Mouse (Mus musculus) adrenal gland, adult 10 weeks (tissue): ENCODE results near the gene C1qtnf6. TPM values are rescaled to one million over a fixed set of nuclear protein-coding genes. Genes with fewer than 3 reads are reported as not detected.

ENCODE experiments used
- polyA plus RNA-seq: library from polyadenylated mRNA; stranded (reverse); fragments of 350-450 nt; fragmentation: Illumina TruSeq; extraction: RNeasy Lipid Tissue Mini Kit (QIAGEN cat#74804); gene quantifications from one replicate; pipeline ENCODE4 v1.2.3, GENCODE M21; 2014; ENCODE audit warnings: low read depth, low replicate concordance

The C1qtnf6 gene
- polyA plus RNA-seq, result 14.9 TPM

DNA sequence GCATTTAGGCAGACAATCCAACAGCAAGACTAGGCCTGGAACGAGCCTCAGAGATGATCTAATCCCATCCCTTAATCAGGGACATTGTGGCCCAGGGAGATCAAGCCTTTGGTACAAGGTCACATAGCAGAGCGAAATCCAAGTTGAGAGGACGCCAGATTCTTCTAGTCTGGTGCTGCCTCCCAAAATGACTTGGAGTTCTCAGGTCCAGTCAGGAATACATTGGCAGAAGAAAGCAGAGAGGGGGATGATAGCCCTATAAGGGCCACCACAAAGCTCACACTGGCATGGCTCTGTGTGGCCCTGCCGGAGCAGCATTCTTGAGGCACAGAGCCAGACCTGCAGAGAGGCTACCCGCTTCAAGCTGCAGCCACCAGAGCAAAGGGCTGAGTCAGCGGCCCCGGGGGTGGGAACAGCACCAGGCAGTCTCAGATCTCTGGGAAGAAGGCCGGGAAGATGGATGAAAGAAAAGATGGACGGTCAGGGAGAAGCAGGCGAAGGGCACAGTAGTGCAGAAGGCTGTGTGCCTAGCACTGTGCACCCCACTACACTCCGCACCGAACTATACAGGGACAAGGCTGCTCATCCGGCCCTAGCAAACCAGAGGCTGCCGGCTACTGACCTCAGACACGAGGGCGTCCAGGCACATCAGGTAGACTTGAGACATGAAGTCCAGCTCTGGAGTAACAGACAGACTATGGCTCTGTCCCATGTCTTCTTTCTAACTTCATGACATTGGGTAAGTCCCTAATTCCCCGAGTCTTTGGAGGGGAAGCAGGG is at the start of gene C1qtnf6:
Gene C1qtnf6 (minus strand): TSS at position 746 of the 780 bp plus-strand sequence.

DNA sequence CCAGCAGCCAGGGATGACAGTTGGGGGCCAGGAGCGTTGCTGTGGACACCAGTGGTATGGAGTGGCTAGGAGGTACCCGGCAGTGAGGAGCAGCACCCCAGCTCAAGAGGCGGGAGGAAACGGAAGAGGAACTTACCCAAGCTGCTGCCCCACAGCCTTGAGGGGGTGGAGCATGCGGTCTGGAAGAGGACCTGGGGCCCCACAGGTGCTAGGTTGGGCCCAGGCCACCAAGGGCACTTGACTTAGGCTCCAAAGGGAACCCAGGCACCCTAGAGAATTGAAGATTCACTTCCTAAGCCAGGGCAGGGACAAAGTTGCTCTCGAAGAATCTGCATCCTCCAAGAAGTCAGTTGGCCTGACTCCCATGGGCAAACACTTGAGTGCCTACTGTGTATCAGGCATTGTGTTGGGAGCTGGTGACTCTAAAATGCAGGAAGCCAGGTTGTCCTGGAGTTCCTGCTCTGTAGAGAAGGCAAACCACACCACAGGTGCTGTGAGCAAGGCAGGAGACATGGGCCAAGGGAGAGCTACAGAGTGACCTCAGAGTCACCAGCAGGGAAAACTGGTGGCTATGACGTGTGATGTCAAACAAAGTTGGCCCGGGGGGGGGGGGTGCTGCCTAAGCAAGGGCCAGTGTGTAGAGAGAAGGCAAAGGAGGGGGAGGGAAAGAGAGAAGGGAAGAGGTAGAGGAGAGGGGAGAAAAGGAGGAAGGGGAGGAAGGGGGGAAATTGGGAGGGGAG is 41.6 kb upstream of the C1qtnf6 start, which contains the start of gene Rac2:
Gene Rac2 (minus strand): TSS at position 126 of the 740 bp plus-strand sequence.

DNA sequence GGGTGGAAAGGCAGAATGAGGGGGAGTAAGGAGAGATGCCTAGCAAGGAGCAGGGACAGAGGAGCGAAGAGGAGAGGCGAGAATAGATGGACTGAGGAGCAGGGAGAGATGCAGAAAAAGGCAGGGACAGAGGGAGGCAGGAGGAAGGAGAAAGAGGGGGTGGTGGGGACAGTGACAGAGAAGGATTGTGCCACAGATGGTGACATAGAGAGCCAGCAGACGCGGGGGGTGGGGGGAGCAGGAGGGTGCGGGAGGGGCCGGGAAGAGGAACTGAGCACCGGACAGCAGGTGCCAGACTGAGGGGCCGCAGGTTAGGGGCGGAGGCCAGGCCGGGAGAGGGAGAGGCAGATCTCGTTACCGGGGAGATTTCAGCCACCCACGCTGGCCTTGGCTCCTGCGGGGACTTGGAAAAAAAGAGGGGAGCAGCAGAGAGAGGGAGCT is 13.4 kb upstream of the C1qtnf6 start, which contains the start of gene Sstr3:
Gene Sstr3 (minus strand): TSS at position 125 of the 441 bp plus-strand sequence.

DNA sequence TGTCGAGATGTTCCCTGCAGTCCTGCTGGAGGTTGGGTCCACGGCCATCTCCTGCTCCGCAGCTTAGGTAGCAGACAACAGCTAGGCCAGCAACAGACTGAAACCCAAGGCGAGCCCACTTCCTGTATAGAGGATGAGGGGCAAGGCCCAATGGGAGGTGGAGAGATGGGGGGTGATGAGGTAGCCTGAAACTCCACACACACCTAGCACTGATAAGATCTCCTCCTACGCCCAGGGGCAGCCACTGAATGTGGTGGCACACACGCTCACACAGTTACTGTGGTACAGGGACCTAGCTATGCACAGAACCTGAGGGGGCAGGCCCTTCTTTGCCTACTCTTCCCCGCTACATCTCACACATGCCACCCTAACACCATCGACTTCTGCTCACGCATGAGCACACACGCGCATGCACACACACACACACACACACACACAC is 36.2 kb downstream of the C1qtnf6 start, which contains the start of gene Il2rb:
Gene Il2rb (minus strand): TSS at position 304 of the 439 bp plus-strand sequence.

Other genes starting within 250 kb of the C1qtnf6 start
- gene Csf2rb2, start 225.7 kb downstream of the C1qtnf6 start, polyA plus RNA-seq, result 0.12 TPM
- 1.1 TPM for gene Csf2rb, start 205.7 kb downstream of the C1qtnf6 start, polyA plus RNA-seq
- gene Tex33, start 135.5 kb downstream of the C1qtnf6 start, polyA plus RNA-seq, result not detected
- gene Tst, start 125.5 kb downstream of the C1qtnf6 start, polyA plus RNA-seq, result 4.0 TPM
- gene Mpst, start 125.0 kb downstream of the C1qtnf6 start, polyA plus RNA-seq, result 1.8 TPM
- gene Kctd17, start 102.9 kb downstream of the C1qtnf6 start, polyA plus RNA-seq, result 3.4 TPM
- gene Tmprss6, start 62.8 kb downstream of the C1qtnf6 start, polyA plus RNA-seq, result not detected
- gene Il2rb, start 36.1 kb downstream of the C1qtnf6 start, polyA plus RNA-seq, result 0.29 TPM
- 0.23 TPM for gene Sstr3, start 13.3 kb upstream of the C1qtnf6 start, polyA plus RNA-seq
- gene Rac2, start 41.4 kb upstream of the C1qtnf6 start, polyA plus RNA-seq, result 0.47 TPM
- gene Cyth4, start 65.6 kb upstream of the C1qtnf6 start, polyA plus RNA-seq, result 0.76 TPM
- gene Elfn2, start 187.4 kb upstream of the C1qtnf6 start, polyA plus RNA-seq, result not detected
- gene Mfng, start 242.1 kb upstream of the C1qtnf6 start, polyA plus RNA-seq, result 0.64 TPM